Mouse (Mus musculus) right cerebral cortex, postnatal 36 days (tissue): ENCODE measurements at regions not wholly inside any gene's neighbourhood (a gene's known extent, or its start where the extent isn't known, plus 50 kb on each side); places are given as distances from the start of the nearest gene placed in this dataset.

Experiments
- DNase-seq, 2 experiments: peaks; one replicate each; pipeline ENCODE4 v3.0.0; 2022; ENCODE audit warnings: low spot score in 2 of 2, mixed read lengths in 1 of 2

GRCm38 (mm10) chr10:44826271-44826670, 240.7 kb upstream of the Prep start:
- no peak for DNase-seq

GRCm38 (mm10) chr10:44821666-44822065, 245.3 kb upstream of the Prep start:
- DNase-seq: no peak

- no peak for DNase-seq
These were observed 246.6 kb upstream of the Prep start for GRCm38 (mm10) chr10:44820379-44820778.

GRCm38 (mm10) chr10:44819361-44819760, 247.6 kb upstream of the Prep start:
- no peak for DNase-seq

- no peak for DNase-seq
These were observed 248.4 kb upstream of the Prep start for GRCm38 (mm10) chr10:44818615-44819014.

- no peak for DNase-seq
These were observed 267.9 kb upstream of the Prdm1 start for GRCm38 (mm10) chr10:44796205-44796604.

- no peak for DNase-seq
These were observed 257.1 kb upstream of the Prdm1 start for GRCm38 (mm10) chr10:44785386-44785785.

GRCm38 (mm10) chr10:44780381-44780958, 252.2 kb upstream of the Prdm1 start:
- DNase-seq: no peak

- no peak for DNase-seq
These were observed 251.4 kb upstream of the Prdm1 start for GRCm38 (mm10) chr10:44779568-44780207.

- DNase-seq: no peak
These were observed 248.9 kb upstream of the Prdm1 start for GRCm38 (mm10) chr10:44777214-44777613.

- DNase-seq: no peak
These were observed 247.9 kb upstream of the Prdm1 start for GRCm38 (mm10) chr10:44776175-44776574.

GRCm38 (mm10) chr10:44765527-44765926, 237.2 kb upstream of the Prdm1 start:
- no peak for DNase-seq

- DNase-seq: no peak
These were observed 234.8 kb upstream of the Prdm1 start for GRCm38 (mm10) chr10:44763102-44763501.

GRCm38 (mm10) chr10:44762068-44762467, 233.8 kb upstream of the Prdm1 start:
- DNase-seq: no peak

- no peak for DNase-seq
These were observed 233.0 kb upstream of the Prdm1 start for GRCm38 (mm10) chr10:44761324-44761723.

- DNase-seq: peak; percentile 24 to 47
These were observed 227.2 kb upstream of the Prdm1 start for GRCm38 (mm10) chr10:44755355-44755957.

- DNase-seq: no peak
These were observed 226.6 kb upstream of the Prdm1 start for GRCm38 (mm10) chr10:44754930-44755329.

GRCm38 (mm10) chr10:44752719-44753390, 224.6 kb upstream of the Prdm1 start:
- DNase-seq: no peak

GRCm38 (mm10) chr10:44751061-44751460, 222.8 kb upstream of the Prdm1 start:
- DNase-seq: no peak

- no peak for DNase-seq
These were observed 220.9 kb upstream of the Prdm1 start for GRCm38 (mm10) chr10:44749206-44749605.

GRCm38 (mm10) chr10:44747419-44747818, 219.1 kb upstream of the Prdm1 start:
- DNase-seq: no peak

- DNase-seq: no peak
These were observed 215.9 kb upstream of the Prdm1 start for GRCm38 (mm10) chr10:44744221-44744620.

- DNase-seq: no peak
These were observed 205.3 kb upstream of the Prdm1 start for GRCm38 (mm10) chr10:44733641-44734040.
